13 mouse cellular contexts compared by ENCODE assay signal in the genomic region with DNA sequence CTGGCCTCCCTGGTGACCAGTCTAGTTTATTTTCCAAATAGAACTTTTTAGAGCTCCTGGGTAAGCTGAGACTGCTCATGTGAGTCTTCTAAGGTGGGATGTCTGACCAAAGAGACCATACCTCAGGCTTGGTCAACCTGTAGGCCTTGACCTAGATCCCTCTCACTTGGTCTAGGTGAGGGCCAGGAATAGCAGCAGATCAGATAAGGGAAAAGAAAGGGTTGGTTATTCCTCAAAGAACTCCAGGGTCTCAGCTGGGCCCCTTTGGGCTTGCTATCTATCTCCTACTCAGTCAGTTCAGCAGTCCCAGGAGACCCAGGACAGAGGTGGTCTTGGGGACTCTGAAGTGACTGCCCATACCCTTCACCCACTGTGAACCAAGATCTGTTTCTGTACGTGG. TPM values are rescaled to one million over a fixed set of nuclear protein-coding genes. Genes with fewer than 3 reads are reported as not detected.
A peak's percentile ranks its signal among the peaks of the same experiment; 100 is the strongest.
DNase-seq lines count a peak whose midpoint lies in the region; ATAC-seq and TF ChIP-seq lines count a peak whose summit lies in the region.
"Had no signal": no experiment of that assay in that cellular context is flagged by ENCODE, and none has a peak within 500 bp of the region (broad histone marks: within the 10 kb centered on the region; RNA-seq: fewer than 3 reads in every experiment).

No protein-coding gene starts in this region.

- peaks cover 51% of the 10 kb centered on the region for H3K4me1 ChIP-seq in lung, embryonic 14.5 days (ENCODE audit: insufficient read depth)
- peaks cover 99% of the 10 kb centered on the region for H3K4me1 ChIP-seq in forebrain, embryonic 10.5 days
- H3K4me1 ChIP-seq in hindbrain, postnatal 0 days (ENCODE audit: insufficient read depth, low read length), result peaks cover 17% of the 10 kb centered on the region; the same call in 1 of the 2 replicates
- peaks cover 59% of the 10 kb centered on the region for H3K4me1 ChIP-seq in neural tube, embryonic 15.5 days
- H3K4me1 ChIP-seq in liver, postnatal 0 days (ENCODE audit: insufficient read depth), result peaks cover 17% of the 10 kb centered on the region; the same call in 1 of the 2 replicates

- no peak overlapping the region for H3K4me2 ChIP-seq in lung, embryonic 14.5 days
- no peak overlapping the region for H3K4me2 ChIP-seq in hindbrain, postnatal 0 days (ENCODE audit: low read depth, low read length)
- no peak overlapping the region for H3K4me2 ChIP-seq in neural tube, embryonic 15.5 days
- no peak overlapping the region for H3K4me2 ChIP-seq in liver, postnatal 0 days (ENCODE audit: low read depth, low read length)

- WGBS in lung, embryonic 14.5 days, result 26% methylated on average over 1 of the region's 1 CpGs
- 41% methylated on average over 1 of the region's 1 CpGs for WGBS in forebrain, embryonic 10.5 days
- WGBS in hindbrain, postnatal 0 days, result 24% methylated on average over 1 of the region's 1 CpGs
- 33% methylated on average over 1 of the region's 1 CpGs for WGBS in neural tube, embryonic 15.5 days
- WGBS in liver, postnatal 0 days (ENCODE audit: insufficient replicate concordance), result 80% methylated on average over 1 of the region's 1 CpGs

- no peak overlapping the region for H3K4me3 ChIP-seq in lung, embryonic 14.5 days (ENCODE audit: low read depth, low read length)
- peak overlapping the region; percentile 24; the same call in 1 of the 2 replicates for H3K4me3 ChIP-seq in forebrain, embryonic 10.5 days
- no peak overlapping the region for H3K4me3 ChIP-seq in hindbrain, postnatal 0 days (ENCODE audit: low read length)
- H3K4me3 ChIP-seq in neural tube, embryonic 15.5 days (replicated peaks), result no peak overlapping the region
- no peak overlapping the region for H3K4me3 ChIP-seq in liver, postnatal 0 days (ENCODE audit: low read depth, low read length)

- H3K36me3 ChIP-seq in lung, embryonic 14.5 days (ENCODE audit: insufficient read depth), result no peaks in the 10 kb centered on the region
- H3K36me3 ChIP-seq in forebrain, embryonic 10.5 days (replicated peaks), result no peaks in the 10 kb centered on the region
- H3K36me3 ChIP-seq in hindbrain, postnatal 0 days (ENCODE audit: insufficient read depth, low read length), result no peaks in the 10 kb centered on the region
- H3K36me3 ChIP-seq in neural tube, embryonic 15.5 days, result no peaks in the 10 kb centered on the region
- no peaks in the 10 kb centered on the region for H3K36me3 ChIP-seq in liver, postnatal 0 days (replicated peaks; ENCODE audit: insufficient read depth, low read length)
- H3K36me3 ChIP-seq: G1E had no signal

- no peaks in the 10 kb centered on the region for H3K9me3 ChIP-seq in lung, embryonic 14.5 days (ENCODE audit: low read depth, low read length)
- no peaks in the 10 kb centered on the region for H3K9me3 ChIP-seq in forebrain, embryonic 10.5 days
- no peaks in the 10 kb centered on the region for H3K9me3 ChIP-seq in hindbrain, postnatal 0 days (ENCODE audit: low read length)
- no peaks in the 10 kb centered on the region for H3K9me3 ChIP-seq in neural tube, embryonic 15.5 days (replicated peaks)
- H3K9me3 ChIP-seq in liver, postnatal 0 days (ENCODE audit: low read length), result no peaks in the 10 kb centered on the region
- H3K9me3 ChIP-seq: G1E had no signal

- no peak for TF ChIP-seq EP300 in liver, postnatal 0 days (IDR thresholded peaks at IDR 0.05; ENCODE audit: low read depth)

- H3K27ac ChIP-seq in lung, embryonic 14.5 days (ENCODE audit: low read depth), result peak overlapping the region; percentile 96
- peak overlapping the region; percentile 92 for H3K27ac ChIP-seq in forebrain, embryonic 10.5 days
- H3K27ac ChIP-seq in hindbrain, postnatal 0 days, result peak overlapping the region; percentile 4; the same call in 1 of the 2 replicates
- peak overlapping the region; percentile 52 for H3K27ac ChIP-seq in neural tube, embryonic 15.5 days (replicated peaks)
- no peak overlapping the region for H3K27ac ChIP-seq in liver, postnatal 0 days (ENCODE audit: low read depth)

- H3K9ac ChIP-seq in lung, embryonic 14.5 days, result peak overlapping the region; percentile 17; the same call in 1 of the 2 replicates
- no peak overlapping the region for H3K9ac ChIP-seq in hindbrain, postnatal 0 days (replicated peaks; ENCODE audit: low read length)
- no peak overlapping the region for H3K9ac ChIP-seq in neural tube, embryonic 15.5 days (replicated peaks)
- H3K9ac ChIP-seq in liver, postnatal 0 days (replicated peaks), result no peak overlapping the region

- peaks cover 7% of the 10 kb centered on the region; the same call in 1 of the 2 replicates for H3K27me3 ChIP-seq in lung, embryonic 14.5 days (ENCODE audit: insufficient read depth, low read length)
- H3K27me3 ChIP-seq in forebrain, embryonic 10.5 days (ENCODE audit: poor library complexity, severe bottlenecking), result peaks cover 100% of the 10 kb centered on the region
- H3K27me3 ChIP-seq in hindbrain, postnatal 0 days (ENCODE audit: insufficient read depth, low read length), result peaks cover 10% of the 10 kb centered on the region
- H3K27me3 ChIP-seq in neural tube, embryonic 15.5 days (replicated peaks), result peaks cover 24% of the 10 kb centered on the region
- H3K27me3 ChIP-seq in liver, postnatal 0 days (ENCODE audit: insufficient read depth, low read length), result peaks cover 21% of the 10 kb centered on the region

- no peak for DNase-seq in lung, embryonic 14.5 days
- DNase-seq in lung, postnatal 4 days, result no peak
- DNase-seq in forebrain, embryonic 10.5 days (ENCODE audit: extremely low spot score, low spot score), result no peak
- no peak for DNase-seq in hindbrain, postnatal 0 days (ENCODE audit: low spot score)
- no peak for DNase-seq in adrenal gland, postnatal 10 days
- no peak for DNase-seq in right cerebral cortex, postnatal 25 days
- no peak for DNase-seq in liver, postnatal 0 days
- DNase-seq: adrenal gland, postnatal 36 days; gastrocnemius, postnatal 36 days; kidney, postnatal 25 days; thymus, postnatal 4 days had no signal

- no peak for ATAC-seq in lung, embryonic 14.5 days (ENCODE audit: insufficient read depth)
- ATAC-seq in hindbrain, postnatal 0 days, result no peak
- no peak for ATAC-seq in neural tube, embryonic 15.5 days (ENCODE audit: low FRiP score)
- ATAC-seq in liver, postnatal 0 days, result no peak

- no peak for TF ChIP-seq CTCF in lung, embryonic 14.5 days (IDR thresholded peaks at IDR 0.05; ENCODE audit: low read depth)
- TF ChIP-seq CTCF in hindbrain, postnatal 0 days (IDR thresholded peaks at IDR 0.05; ENCODE audit: low read depth), result no peak
- no peak for TF ChIP-seq CTCF in liver, postnatal 0 days (IDR thresholded peaks at IDR 0.05; ENCODE audit: low read depth)

RNA-seq across cellular contexts. Expression of a gene that starts 23.9 kb away (rescaled TPM):
- polyA plus RNA-seq in lung, embryonic 14.5 days (2014; fragmentation: Nextera tagmentation; extraction: Ambion mirVana), result 51.0 and 52.5 TPM in 2 replicates
- 33.4 and 39.1 TPM in 2 replicates for polyA plus RNA-seq in forebrain, embryonic 10.5 days (2016; fragmentation: Nextera tagmentation; extraction: Ambion mirVana)
- total RNA-seq in hindbrain, postnatal 0 days (2014; rRNA removed), result 147 and 148 TPM in 2 replicates
- 43.5 and 52.1 TPM in 2 replicates for polyA plus RNA-seq in hindbrain, postnatal 0 days (2015; fragmentation: Nextera tagmentation; extraction: Ambion mirVana)
- polyA plus RNA-seq in neural tube, embryonic 15.5 days (2015; fragmentation: Nextera tagmentation; extraction: Ambion mirVana), result 36.0 and 43.6 TPM in 2 replicates
- 1 to 10 TPM; 4.8 to 8.8 TPM for total RNA-seq in adrenal gland, postnatal 10 days (2021)
- 1.3 and 1.4 TPM in 2 replicates for polyA plus RNA-seq in liver, postnatal 0 days (2015; fragmentation: Nextera tagmentation; extraction: Ambion mirVana)

RNA-seq across cellular contexts. Expression of a gene that starts 39.3 kb away (rescaled TPM):
- 38.3 and 39.7 TPM in 2 replicates for polyA plus RNA-seq in lung, embryonic 14.5 days (2014; fragmentation: Nextera tagmentation; extraction: Ambion mirVana)
- polyA plus RNA-seq in forebrain, embryonic 10.5 days (2016; fragmentation: Nextera tagmentation; extraction: Ambion mirVana), result 38.0 and 39.5 TPM in 2 replicates
- total RNA-seq in hindbrain, postnatal 0 days (2014; rRNA removed), result 36.9 and 39.3 TPM in 2 replicates
- polyA plus RNA-seq in hindbrain, postnatal 0 days (2015; fragmentation: Nextera tagmentation; extraction: Ambion mirVana), result 22.0 and 23.6 TPM in 2 replicates
- 27.7 and 29.7 TPM in 2 replicates for polyA plus RNA-seq in neural tube, embryonic 15.5 days (2015; fragmentation: Nextera tagmentation; extraction: Ambion mirVana)
- total RNA-seq in adrenal gland, postnatal 10 days (2021), result 10 to 100 TPM; 18.6 to 21.7 TPM
- polyA plus RNA-seq in liver, postnatal 0 days (2015; fragmentation: Nextera tagmentation; extraction: Ambion mirVana), result 15.8 and 16.5 TPM in 2 replicates

RNA-seq across cellular contexts. Expression of a gene that starts 39.6 kb away (rescaled TPM):
- polyA plus RNA-seq in lung, embryonic 14.5 days (2014; fragmentation: Nextera tagmentation; extraction: Ambion mirVana), result 254 and 261 TPM in 2 replicates
- polyA plus RNA-seq in forebrain, embryonic 10.5 days (2016; fragmentation: Nextera tagmentation; extraction: Ambion mirVana), result 349 TPM in 2 replicates
- 19.2 and 30.0 TPM in 2 replicates for total RNA-seq in hindbrain, postnatal 0 days (2014; rRNA removed)
- polyA plus RNA-seq in hindbrain, postnatal 0 days (2015; fragmentation: Nextera tagmentation; extraction: Ambion mirVana), result 39.0 and 49.1 TPM in 2 replicates
- polyA plus RNA-seq in neural tube, embryonic 15.5 days (2015; fragmentation: Nextera tagmentation; extraction: Ambion mirVana), result 27.5 and 61.7 TPM in 2 replicates
- total RNA-seq in adrenal gland, postnatal 10 days (2021), result 10 to 100 TPM; 24.0 to 31.5 TPM
- polyA plus RNA-seq in liver, postnatal 0 days (2015; fragmentation: Nextera tagmentation; extraction: Ambion mirVana), result 64.2 and 67.0 TPM in 2 replicates

RNA-seq across cellular contexts. Expression of a gene that starts 45.2 kb away (rescaled TPM):
- polyA plus RNA-seq in lung, embryonic 14.5 days (2014; fragmentation: Nextera tagmentation; extraction: Ambion mirVana), result 265 and 275 TPM in 2 replicates
- polyA plus RNA-seq in forebrain, embryonic 10.5 days (2016; fragmentation: Nextera tagmentation; extraction: Ambion mirVana), result 335 and 357 TPM in 2 replicates
- total RNA-seq in hindbrain, postnatal 0 days (2014; rRNA removed), result 66.0 and 67.4 TPM in 2 replicates
- 128 and 132 TPM in 2 replicates for polyA plus RNA-seq in hindbrain, postnatal 0 days (2015; fragmentation: Nextera tagmentation; extraction: Ambion mirVana)
- polyA plus RNA-seq in neural tube, embryonic 15.5 days (2015; fragmentation: Nextera tagmentation; extraction: Ambion mirVana), result 120 and 157 TPM in 2 replicates
- 10 to 100 TPM; 50.1 to 56.5 TPM for total RNA-seq in adrenal gland, postnatal 10 days (2021)
- polyA plus RNA-seq in liver, postnatal 0 days (2015; fragmentation: Nextera tagmentation; extraction: Ambion mirVana), result 144 and 150 TPM in 2 replicates

Comparison
In these comparisons a context has a peak if more than half of its experiments do, and no peak if none do; other contexts are left out.
1. RNA of a gene that starts 23.9 kb away (polyA plus RNA-seq): 51.0 to 52.5 TPM in lung, embryonic 14.5 days, 36.0 to 43.6 TPM in neural tube, embryonic 15.5 days, 43.5 to 52.1 TPM in hindbrain, postnatal 0 days and 33.4 to 39.1 TPM in forebrain, embryonic 10.5 days; 1.3 to 1.4 TPM in liver, postnatal 0 days; every median in the first group is over 10 times any median in the second.